Mouse (Mus musculus): ENCODE results near the gene Parp11. TPM values are rescaled to one million over a fixed set of nuclear protein-coding genes. Genes with fewer than 3 reads are reported as not detected.

Parp11 gene
- polyA plus RNA-seq, 1 experiment from 2014 or later = 5.7 TPM

DNA sequence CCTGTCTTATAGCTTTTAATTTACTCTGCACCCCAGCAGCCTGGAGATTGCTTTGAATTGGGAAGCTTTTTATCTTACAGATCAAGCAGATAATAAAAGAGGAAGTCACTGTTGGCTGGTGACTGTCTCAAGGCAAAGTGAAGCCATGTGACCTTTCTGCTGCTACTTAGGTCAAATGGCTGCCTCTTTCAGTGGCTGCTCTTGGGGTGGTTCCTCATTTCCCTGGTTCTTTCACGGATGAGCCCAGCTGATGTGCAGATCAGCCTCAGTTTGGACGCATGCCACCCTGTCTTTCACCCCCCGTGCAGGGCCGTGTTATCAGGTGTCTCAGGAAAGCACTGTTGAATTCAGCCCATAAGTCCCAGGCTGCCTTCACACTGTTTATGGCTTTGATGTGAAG is 25.4 kb downstream of the Parp11 start:
- H3K4me2 ChIP-seq (ENCODE audit: low read depth, low read length) = no peak overlapping the region
- H3K4me3 ChIP-seq (ENCODE audit: low read depth, low read length) = no peak overlapping the region
- H3K9me3 ChIP-seq (replicated peaks; ENCODE audit: control insufficient read depth, low read length) = no peaks in the 10 kb centered on the region
- H3K9ac ChIP-seq (ENCODE audit: low read depth, low read length) = no peak overlapping the region
- no peaks in the 10 kb centered on the region for H3K4me1 ChIP-seq (ENCODE audit: control insufficient read depth, low read depth, low read length)
- no peaks in the 10 kb centered on the region for H3K27me3 ChIP-seq (ENCODE audit: control insufficient read depth, insufficient read depth, low read depth, low read length)
- 14% methylated on average over 4 of the region's 4 CpGs for WGBS (ENCODE audit: insufficient replicate concordance)
- H3K36me3 ChIP-seq (ENCODE audit: control insufficient read depth, insufficient read depth) = no peaks in the 10 kb centered on the region
- ATAC-seq (ENCODE audit: low read depth) = 0 out of 2 replicates have a peak, but pooled peaks have one; percentile 39
- H3K27ac ChIP-seq (ENCODE audit: low read length) = no peak overlapping the region

- H3K27ac ChIP-seq (ENCODE audit: low read length) = no peak overlapping the region
- no peaks in the 10 kb centered on the region for H3K27me3 ChIP-seq (ENCODE audit: control insufficient read depth, insufficient read depth, low read depth, low read length)
- WGBS (ENCODE audit: insufficient replicate concordance) = 73% methylated on average over 8 of the region's 8 CpGs
- H3K9ac ChIP-seq (ENCODE audit: low read depth, low read length) = no peak overlapping the region
- H3K9me3 ChIP-seq (replicated peaks; ENCODE audit: control insufficient read depth, low read length) = no peaks in the 10 kb centered on the region
- no peak overlapping the region for H3K4me2 ChIP-seq (ENCODE audit: low read depth, low read length)
- no peak overlapping the region for H3K4me3 ChIP-seq (ENCODE audit: low read depth, low read length)
- ATAC-seq (ENCODE audit: low read depth) = no peak
- no peaks in the 10 kb centered on the region for H3K36me3 ChIP-seq (ENCODE audit: control insufficient read depth, insufficient read depth)
- H3K4me1 ChIP-seq (ENCODE audit: control insufficient read depth, low read depth, low read length) = no peaks in the 10 kb centered on the region
Observed at GRCm38 (mm10) chr6:127473961-127474360, 27.3 kb downstream of the Parp11 start.

- no peak for ATAC-seq (ENCODE audit: low read depth)
- H3K27ac ChIP-seq (ENCODE audit: low read length) = no peak overlapping the region
- H3K27me3 ChIP-seq (ENCODE audit: control insufficient read depth, insufficient read depth, low read depth, low read length) = no peaks in the 10 kb centered on the region
- H3K4me1 ChIP-seq (ENCODE audit: control insufficient read depth, low read depth, low read length) = no peaks in the 10 kb centered on the region
- WGBS (ENCODE audit: insufficient replicate concordance) = 81% methylated on average over 3 of the region's 3 CpGs
- H3K9ac ChIP-seq (ENCODE audit: low read depth, low read length) = no peak overlapping the region
- no peaks in the 10 kb centered on the region for H3K9me3 ChIP-seq (replicated peaks; ENCODE audit: control insufficient read depth, low read length)
- no peaks in the 10 kb centered on the region for H3K36me3 ChIP-seq (ENCODE audit: control insufficient read depth, insufficient read depth)
- no peak overlapping the region for H3K4me3 ChIP-seq (ENCODE audit: low read depth, low read length)
- H3K4me2 ChIP-seq (ENCODE audit: low read depth, low read length) = no peak overlapping the region
Observed at GRCm38 (mm10) chr6:127475231-127475630, 28.6 kb downstream of the Parp11 start.

DNA sequence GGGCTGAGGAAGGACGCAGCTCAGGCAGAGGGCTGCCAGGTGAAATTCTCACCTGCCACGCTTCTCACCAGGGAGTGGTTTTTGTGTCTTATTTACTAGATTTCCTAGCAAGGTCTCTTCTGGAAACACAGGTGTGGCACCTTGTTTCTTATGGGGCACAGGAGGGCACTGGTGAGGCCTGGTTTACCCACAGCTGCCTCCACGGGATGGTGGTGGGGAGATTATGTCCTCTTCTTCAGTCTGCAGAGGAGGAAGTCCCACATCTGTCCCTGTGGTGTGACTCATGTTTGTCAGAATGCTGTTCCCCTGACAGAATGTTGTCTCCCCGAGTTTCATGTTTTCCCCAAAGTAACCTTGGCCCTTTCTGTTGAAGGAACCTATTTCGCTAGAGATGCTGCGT is 44.4 kb downstream of the Parp11 start:
- Histone ChIP-seq H3K4me2 (ENCODE audit: low read depth, low read length) (no peak overlapping the region), H3K4me3 (ENCODE audit: low read depth, low read length) (no peak overlapping the region), H3K27ac (ENCODE audit: low read length) (no peak overlapping the region), H3K36me3 (ENCODE audit: control insufficient read depth, insufficient read depth) (no peaks in the 10 kb centered on the region), H3K4me1 (ENCODE audit: control insufficient read depth, low read depth, low read length) (no peaks in the 10 kb centered on the region), H3K27me3 (ENCODE audit: control insufficient read depth, insufficient read depth, low read depth, low read length) (no peaks in the 10 kb centered on the region), H3K9me3 (replicated peaks; ENCODE audit: control insufficient read depth, low read length) (no peaks in the 10 kb centered on the region), H3K9ac (ENCODE audit: low read depth, low read length) (no peak overlapping the region)
- no peak for ATAC-seq (ENCODE audit: low read depth)
- 63% methylated on average over 6 of the region's 6 CpGs for WGBS (ENCODE audit: insufficient replicate concordance)

DNA sequence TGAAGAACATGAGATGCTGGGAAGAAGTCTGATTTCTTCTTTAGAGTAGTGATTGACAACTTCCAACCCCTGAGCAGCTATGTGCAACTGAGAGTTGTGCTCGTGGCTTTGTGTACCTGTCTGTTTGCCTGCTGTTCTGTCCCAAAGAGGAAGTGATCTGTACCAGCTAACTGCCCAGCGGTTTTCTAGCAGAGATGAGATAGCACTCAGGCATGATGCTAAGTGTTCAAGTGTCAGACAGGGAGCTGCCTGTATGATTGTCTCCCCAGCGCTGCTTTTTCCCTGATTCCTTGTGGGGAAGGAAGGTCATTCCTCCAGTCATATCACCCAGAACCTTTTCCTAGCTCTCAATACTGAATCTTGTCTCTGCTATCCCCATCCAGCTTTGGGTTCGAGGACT is 45.9 kb downstream of the Parp11 start:
- Histone ChIP-seq H3K9ac (ENCODE audit: low read depth, low read length) (no peak overlapping the region), H3K36me3 (ENCODE audit: control insufficient read depth, insufficient read depth) (no peaks in the 10 kb centered on the region), H3K4me3 (ENCODE audit: low read depth, low read length) (no peak overlapping the region), H3K4me2 (ENCODE audit: low read depth, low read length) (no peak overlapping the region), H3K9me3 (replicated peaks; ENCODE audit: control insufficient read depth, low read length) (no peaks in the 10 kb centered on the region), H3K27me3 (ENCODE audit: control insufficient read depth, insufficient read depth, low read depth, low read length) (no peaks in the 10 kb centered on the region), H3K4me1 (ENCODE audit: control insufficient read depth, low read depth, low read length) (no peaks in the 10 kb centered on the region), H3K27ac (ENCODE audit: low read length) (no peak overlapping the region)
- 41% methylated on average over 4 of the region's 4 CpGs for WGBS (ENCODE audit: insufficient replicate concordance)
- ATAC-seq (ENCODE audit: low read depth) = no peak

GRCm38 (mm10) chr6:127493750-127494149 is 47.1 kb downstream of the Parp11 start:
- no peaks in the 10 kb centered on the region for H3K4me1 ChIP-seq (ENCODE audit: control insufficient read depth, low read depth, low read length)
- 84% methylated on average over 13 of the region's 13 CpGs for WGBS (ENCODE audit: insufficient replicate concordance)
- H3K4me3 ChIP-seq (ENCODE audit: low read depth, low read length) = no peak overlapping the region
- no peak overlapping the region for H3K4me2 ChIP-seq (ENCODE audit: low read depth, low read length)
- H3K9ac ChIP-seq (ENCODE audit: low read depth, low read length) = no peak overlapping the region
- H3K36me3 ChIP-seq (ENCODE audit: control insufficient read depth, insufficient read depth) = no peaks in the 10 kb centered on the region
- H3K9me3 ChIP-seq (replicated peaks; ENCODE audit: control insufficient read depth, low read length) = no peaks in the 10 kb centered on the region
- no peaks in the 10 kb centered on the region for H3K27me3 ChIP-seq (ENCODE audit: control insufficient read depth, insufficient read depth, low read depth, low read length)
- ATAC-seq (ENCODE audit: low read depth) = no peak
- no peak overlapping the region for H3K27ac ChIP-seq (ENCODE audit: low read length)

DNA sequence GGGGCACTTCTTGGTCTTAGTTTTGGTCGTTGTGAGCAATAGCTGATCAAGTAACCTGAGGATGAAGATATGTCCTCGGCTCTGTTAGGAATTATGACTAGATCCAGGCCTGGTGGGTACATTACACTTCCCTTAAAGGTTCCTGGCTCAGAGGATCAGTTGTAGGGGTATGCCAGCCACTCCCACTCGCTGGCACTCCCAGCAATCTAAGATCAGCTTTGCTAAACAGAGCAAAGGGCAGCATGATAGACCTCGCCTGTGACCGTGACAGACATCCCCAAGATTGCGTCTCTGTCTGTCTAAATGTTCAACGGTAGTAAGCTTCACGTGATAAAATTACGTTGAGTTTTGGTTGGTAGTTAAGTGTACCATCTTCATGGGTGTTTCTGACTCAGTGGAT is 47.7 kb downstream of the Parp11 start:
- Histone ChIP-seq H3K27ac (ENCODE audit: low read length) (no peak overlapping the region), H3K9me3 (replicated peaks; ENCODE audit: control insufficient read depth, low read length) (no peaks in the 10 kb centered on the region), H3K36me3 (ENCODE audit: control insufficient read depth, insufficient read depth) (no peaks in the 10 kb centered on the region), H3K27me3 (ENCODE audit: control insufficient read depth, insufficient read depth, low read depth, low read length) (no peaks in the 10 kb centered on the region), H3K9ac (ENCODE audit: low read depth, low read length) (no peak overlapping the region), H3K4me3 (ENCODE audit: low read depth, low read length) (no peak overlapping the region), H3K4me2 (ENCODE audit: low read depth, low read length) (no peak overlapping the region), H3K4me1 (ENCODE audit: control insufficient read depth, low read depth, low read length) (no peaks in the 10 kb centered on the region)
- ATAC-seq (ENCODE audit: low read depth) = no peak
- 71% methylated on average over 9 of the region's 9 CpGs for WGBS (ENCODE audit: insufficient replicate concordance)

DNA sequence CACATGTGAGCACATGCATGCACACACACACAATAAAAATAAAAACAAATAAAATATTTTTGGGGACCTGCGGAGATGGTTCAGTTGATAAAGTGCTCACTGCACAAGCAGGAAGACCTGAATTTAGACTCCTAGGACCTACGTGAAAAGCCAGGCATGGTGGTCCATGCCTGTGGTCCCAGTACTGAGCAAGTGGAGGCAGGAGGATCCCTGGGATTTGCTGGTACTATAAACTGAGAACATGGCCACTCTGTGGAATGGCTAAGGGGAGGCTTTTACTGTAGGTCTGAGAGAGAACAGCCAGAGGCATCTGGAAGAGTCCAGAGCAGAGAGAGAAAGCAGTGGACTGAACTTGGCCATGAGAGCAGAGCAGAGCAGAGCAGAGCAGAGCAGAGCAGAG is 48.6 kb downstream of the Parp11 start:
- Histone ChIP-seq H3K36me3 (ENCODE audit: control insufficient read depth, insufficient read depth) (no peaks in the 10 kb centered on the region), H3K4me1 (ENCODE audit: control insufficient read depth, low read depth, low read length) (no peaks in the 10 kb centered on the region), H3K9me3 (replicated peaks; ENCODE audit: control insufficient read depth, low read length) (no peaks in the 10 kb centered on the region), H3K4me2 (ENCODE audit: low read depth, low read length) (no peak overlapping the region), H3K4me3 (ENCODE audit: low read depth, low read length) (no peak overlapping the region), H3K27ac (ENCODE audit: low read length) (no peak overlapping the region), H3K27me3 (ENCODE audit: control insufficient read depth, insufficient read depth, low read depth, low read length) (no peaks in the 10 kb centered on the region), H3K9ac (ENCODE audit: low read depth, low read length) (no peak overlapping the region)
- no peak for ATAC-seq (ENCODE audit: low read depth)
- WGBS (ENCODE audit: insufficient replicate concordance) = 61% methylated on average over 2 of the region's 2 CpGs

DNA sequence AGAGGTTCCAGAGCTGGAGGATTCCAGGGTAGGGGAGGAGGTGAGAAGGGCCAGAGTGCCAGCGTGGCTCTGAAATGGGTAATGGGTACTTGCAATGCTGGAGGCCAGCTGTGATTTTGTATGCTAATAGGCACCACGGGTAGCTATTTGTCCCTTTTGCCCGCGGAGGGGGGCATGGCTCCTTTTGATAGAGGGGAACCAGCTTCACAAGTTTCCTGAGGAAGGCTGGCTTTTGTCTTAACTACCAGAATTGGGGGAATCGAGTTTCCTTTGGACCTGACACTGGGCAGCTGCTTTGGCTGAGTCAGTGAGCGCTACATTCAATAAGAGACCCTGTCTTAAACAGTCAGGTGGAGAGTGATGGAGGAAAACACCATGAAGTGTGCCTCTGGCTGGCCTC is 49.2 kb downstream of the Parp11 start:
- Histone ChIP-seq H3K9ac (ENCODE audit: low read depth, low read length) (no peak overlapping the region), H3K9me3 (replicated peaks; ENCODE audit: control insufficient read depth, low read length) (no peaks in the 10 kb centered on the region), H3K4me2 (ENCODE audit: low read depth, low read length) (no peak overlapping the region), H3K27me3 (ENCODE audit: control insufficient read depth, insufficient read depth, low read depth, low read length) (no peaks in the 10 kb centered on the region), H3K27ac (ENCODE audit: low read length) (no peak overlapping the region), H3K4me1 (ENCODE audit: control insufficient read depth, low read depth, low read length) (no peaks in the 10 kb centered on the region), H3K4me3 (ENCODE audit: low read depth, low read length) (no peak overlapping the region), H3K36me3 (ENCODE audit: control insufficient read depth, insufficient read depth) (no peaks in the 10 kb centered on the region)
- ATAC-seq (ENCODE audit: low read depth) = no peak
- WGBS (ENCODE audit: insufficient replicate concordance) = 24% methylated on average over 6 of the region's 6 CpGs

Data from liver, embryonic 16.5 days (tissue).